Mouse (Mus musculus): ENCODE measurements at regions not wholly inside any gene's neighbourhood (a gene's known extent, or its start where the extent isn't known, plus 50 kb on each side); places are given as distances from the start of the nearest gene placed in this dataset.

DNA sequence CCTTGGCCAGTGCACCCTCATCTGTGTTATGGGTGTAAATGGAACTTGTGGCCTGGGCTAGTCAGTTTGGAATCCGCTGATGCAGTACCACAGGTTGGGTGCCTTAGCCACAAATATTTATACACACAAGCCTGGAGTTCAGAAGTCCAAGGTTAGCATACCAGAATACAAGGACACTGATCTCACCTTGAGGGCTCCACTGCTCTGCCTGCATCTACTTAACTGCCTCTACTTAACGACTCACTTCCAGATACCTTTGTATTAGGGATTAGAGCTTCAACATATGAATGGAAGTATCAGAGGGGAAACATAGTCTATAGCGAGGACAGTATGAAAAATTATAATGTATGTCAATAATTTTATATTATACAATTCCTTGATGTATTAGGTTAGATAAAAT is 57.5 kb downstream of the Tmem174 start:
- H3K36me3 ChIP-seq (ENCODE audit: control insufficient read depth, insufficient read depth, low read length): no peaks in the 10 kb centered on the region
- 84% methylated on average over 3 of the region's 3 CpGs for WGBS
- peaks cover 63% of the 10 kb centered on the region for H3K27me3 ChIP-seq (ENCODE audit: control insufficient read depth, insufficient read depth, low read depth, low read length)
- H3K4me2 ChIP-seq (ENCODE audit: low read length): no peak overlapping the region
- no peak overlapping the region for H3K27ac ChIP-seq (ENCODE audit: low read length)
- H3K4me3 ChIP-seq (ENCODE audit: low read depth, low read length): no peak overlapping the region
- no peak overlapping the region for H3K9ac ChIP-seq (ENCODE audit: low read depth, low read length)
- no peaks in the 10 kb centered on the region for H3K4me1 ChIP-seq (ENCODE audit: control insufficient read depth, insufficient read depth, low read length)
- ATAC-seq: no peak
- H3K9me3 ChIP-seq (replicated peaks; ENCODE audit: control insufficient read depth, low read length, poor library complexity, severe bottlenecking): no peaks in the 10 kb centered on the region

DNA sequence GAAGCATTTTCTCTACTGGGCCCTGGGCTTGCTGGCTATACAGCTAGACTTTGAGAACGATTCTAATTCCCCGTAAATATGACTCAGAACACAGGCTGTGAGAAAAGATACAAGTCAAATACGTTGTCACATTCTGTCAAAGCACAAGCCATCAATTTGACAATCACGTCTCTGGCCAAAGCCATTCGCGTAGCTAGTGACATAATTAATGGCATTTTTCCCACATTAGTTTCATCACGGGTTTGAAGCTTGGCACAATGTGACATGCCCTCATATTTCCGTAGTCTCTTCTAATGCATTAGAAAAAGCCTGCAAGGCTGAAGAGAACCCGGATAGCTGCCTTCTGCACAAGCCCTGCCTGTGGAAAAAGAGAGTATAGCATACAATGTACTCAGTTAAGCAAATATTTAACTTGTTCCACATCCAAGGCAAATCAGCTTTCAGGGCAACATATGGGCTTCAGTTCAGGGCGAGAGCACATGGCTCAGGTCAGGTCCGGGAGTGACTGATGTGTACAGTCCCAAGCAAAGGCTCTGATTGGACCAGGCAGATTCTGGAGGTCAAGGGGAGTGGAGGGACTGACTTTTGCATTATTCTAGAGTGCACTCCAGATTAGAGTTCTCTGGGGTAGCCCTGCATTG is 58.7 kb downstream of the Tmem174 start:
- Histone ChIP-seq H3K27me3 (ENCODE audit: control insufficient read depth, insufficient read depth, low read depth, low read length) (peaks cover 61% of the 10 kb centered on the region), H3K27ac (ENCODE audit: low read length) (no peak overlapping the region), H3K4me3 (ENCODE audit: low read depth, low read length) (no peak overlapping the region), H3K4me1 (ENCODE audit: control insufficient read depth, insufficient read depth, low read length) (no peaks in the 10 kb centered on the region), H3K4me2 (ENCODE audit: low read length) (no peak overlapping the region), H3K9me3 (replicated peaks; ENCODE audit: control insufficient read depth, low read length, poor library complexity, severe bottlenecking) (no peaks in the 10 kb centered on the region), H3K36me3 (ENCODE audit: control insufficient read depth, insufficient read depth, low read length) (no peaks in the 10 kb centered on the region), H3K9ac (ENCODE audit: low read depth, low read length) (no peak overlapping the region)
- WGBS: 65% methylated on average over 11 of the region's 11 CpGs
- no peak for ATAC-seq

DNA sequence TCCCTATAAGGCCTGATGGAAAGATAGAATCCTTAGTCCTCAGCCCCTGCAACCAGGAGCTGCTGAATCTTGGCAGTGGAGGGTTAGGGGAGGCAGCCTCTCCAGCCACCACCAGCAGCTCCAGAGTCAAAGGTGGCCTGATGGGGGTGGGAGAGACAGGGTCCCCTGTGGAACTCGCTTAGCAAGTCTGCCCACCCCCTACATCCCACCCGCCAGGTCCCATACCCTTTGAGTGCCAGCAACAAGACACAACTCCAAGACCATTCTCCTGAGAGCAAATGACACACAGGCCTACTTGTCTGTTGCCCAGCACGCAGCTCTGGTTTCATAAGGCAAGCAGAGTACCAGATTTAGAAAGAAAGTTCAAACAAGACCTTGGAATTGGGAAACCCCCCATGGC is 61.1 kb downstream of the Tmem174 start:
- Histone ChIP-seq H3K27ac (ENCODE audit: low read length) (no peak overlapping the region), H3K36me3 (ENCODE audit: control insufficient read depth, insufficient read depth, low read length) (no peaks in the 10 kb centered on the region), H3K4me2 (ENCODE audit: low read length) (no peak overlapping the region), H3K9ac (ENCODE audit: low read depth, low read length) (no peak overlapping the region), H3K9me3 (replicated peaks; ENCODE audit: control insufficient read depth, low read length, poor library complexity, severe bottlenecking) (no peaks in the 10 kb centered on the region), H3K4me3 (ENCODE audit: low read depth, low read length) (no peak overlapping the region), H3K27me3 (ENCODE audit: control insufficient read depth, insufficient read depth, low read depth, low read length) (peaks cover 64% of the 10 kb centered on the region), H3K4me1 (ENCODE audit: control insufficient read depth, insufficient read depth, low read length) (peaks cover 11% of the 10 kb centered on the region)
- WGBS: 64% methylated on average over 3 of the region's 3 CpGs
- ATAC-seq: no peak

DNA sequence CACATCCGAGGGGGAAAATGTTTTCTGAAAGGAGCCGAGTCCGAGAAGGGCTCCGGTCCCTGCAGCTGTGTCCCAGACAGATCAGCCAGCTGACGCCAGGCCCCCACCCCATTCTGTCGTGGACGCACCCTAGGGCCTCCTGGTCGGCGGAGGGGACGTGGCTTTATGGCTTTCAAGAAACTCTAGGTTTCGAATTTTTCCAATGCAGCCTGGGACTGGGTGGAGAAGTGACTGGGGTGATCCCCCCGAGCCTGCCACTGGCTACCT is 63.2 kb downstream of the Tmem174 start:
- Histone ChIP-seq H3K27ac (ENCODE audit: low read length) (no peak overlapping the region), H3K27me3 (ENCODE audit: control insufficient read depth, insufficient read depth, low read depth, low read length) (peaks cover 58% of the 10 kb centered on the region), H3K4me3 (ENCODE audit: low read depth, low read length) (no peak overlapping the region), H3K4me2 (ENCODE audit: low read length) (no peak overlapping the region), H3K36me3 (ENCODE audit: control insufficient read depth, insufficient read depth, low read length) (no peaks in the 10 kb centered on the region), H3K9ac (ENCODE audit: low read depth, low read length) (no peak overlapping the region), H3K9me3 (replicated peaks; ENCODE audit: control insufficient read depth, low read length, poor library complexity, severe bottlenecking) (no peaks in the 10 kb centered on the region), H3K4me1 (ENCODE audit: control insufficient read depth, insufficient read depth, low read length) (peaks cover 11% of the 10 kb centered on the region)
- ATAC-seq: no peak
- WGBS: 15% methylated on average over 12 of the region's 12 CpGs

DNA sequence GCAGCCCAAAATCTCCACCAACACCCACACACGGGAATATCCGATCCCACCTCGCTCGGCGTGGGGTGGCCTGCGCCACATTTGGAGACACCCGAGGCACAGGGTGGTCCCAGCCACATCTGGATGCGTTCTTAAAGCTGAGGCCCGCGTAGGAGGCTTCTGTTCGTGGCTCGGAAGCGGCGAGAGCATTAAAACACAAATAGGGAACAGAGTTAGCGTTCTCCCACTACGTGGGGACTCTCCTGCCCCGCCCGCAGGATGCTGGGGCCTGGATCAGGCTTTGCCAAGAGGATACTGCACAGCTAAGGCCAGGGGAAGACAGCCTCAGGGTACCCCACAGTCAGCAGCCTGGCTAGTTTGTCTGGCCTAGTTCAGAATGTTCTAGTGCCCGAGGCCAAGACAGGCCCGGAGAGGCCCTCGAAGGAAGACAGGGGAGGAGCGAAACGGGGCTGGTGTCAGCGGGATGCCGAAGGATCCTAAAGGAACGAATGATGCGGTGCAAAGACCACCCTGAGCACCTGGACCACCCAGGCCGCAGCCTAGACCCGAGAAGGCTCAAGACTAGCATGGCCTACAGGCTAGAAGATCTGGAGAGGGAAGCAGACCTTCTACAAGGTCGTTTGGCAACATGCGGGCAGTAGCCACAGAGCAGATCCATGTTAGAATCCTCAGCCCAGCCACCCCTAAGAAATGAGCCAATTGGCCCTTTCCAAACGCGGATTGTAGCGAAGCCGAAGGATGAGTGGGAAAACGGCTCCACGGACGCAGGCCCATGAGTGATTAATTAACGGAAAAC is 63.8 kb downstream of the Tmem174 start:
- Histone ChIP-seq H3K36me3 (ENCODE audit: control insufficient read depth, insufficient read depth, low read length) (no peaks in the 10 kb centered on the region), H3K9me3 (replicated peaks; ENCODE audit: control insufficient read depth, low read length, poor library complexity, severe bottlenecking) (no peaks in the 10 kb centered on the region), H3K4me3 (ENCODE audit: low read depth, low read length) (peak overlapping the region; percentile 34), H3K27me3 (ENCODE audit: control insufficient read depth, insufficient read depth, low read depth, low read length) (peaks cover 53% of the 10 kb centered on the region), H3K4me2 (ENCODE audit: low read length) (peak overlapping the region; percentile 65), H3K4me1 (ENCODE audit: control insufficient read depth, insufficient read depth, low read length) (peaks cover 11% of the 10 kb centered on the region), H3K9ac (ENCODE audit: low read depth, low read length) (peak overlapping the region; percentile 47), H3K27ac (ENCODE audit: low read length) (no peak overlapping the region)
- WGBS: 11% methylated on average over 39 of the region's 39 CpGs
- peak; percentile 54 for ATAC-seq

DNA sequence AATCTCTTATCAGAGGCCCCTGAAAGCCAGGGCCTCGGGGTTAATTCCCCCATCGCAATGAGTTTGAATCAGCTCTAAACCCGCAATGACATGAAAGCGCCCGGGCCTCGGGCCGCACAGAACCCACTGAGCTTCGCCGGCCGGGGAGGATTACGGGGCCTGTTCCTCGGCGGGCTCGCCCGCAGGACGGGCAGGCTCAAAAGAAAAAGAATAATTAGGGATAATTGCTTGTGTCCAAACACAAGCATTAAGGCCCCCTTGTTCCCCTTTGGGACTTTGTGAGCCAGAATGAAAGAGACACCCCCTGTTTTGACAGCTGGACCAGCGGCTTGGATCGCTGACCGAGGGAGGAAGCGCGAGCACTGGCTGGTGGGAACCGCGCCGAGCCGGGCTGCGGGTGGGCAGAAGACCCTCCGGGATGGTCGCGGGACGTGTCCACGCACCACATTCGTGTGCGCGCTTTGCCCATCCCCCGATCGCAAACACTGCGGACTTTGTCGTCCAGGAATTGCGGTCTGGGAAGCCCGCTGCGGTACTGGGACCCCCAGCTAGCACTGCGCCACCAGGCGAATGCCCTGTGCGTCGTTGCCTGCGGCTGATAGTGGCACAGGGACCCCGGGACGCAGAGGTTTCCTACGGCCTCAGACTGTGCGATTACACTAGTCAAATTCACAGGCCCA is 64.5 kb downstream of the Tmem174 start:
- H3K4me3 ChIP-seq (ENCODE audit: low read depth, low read length): peak overlapping the region; percentile 34
- peaks cover 50% of the 10 kb centered on the region for H3K27me3 ChIP-seq (ENCODE audit: control insufficient read depth, insufficient read depth, low read depth, low read length)
- peak overlapping the region; percentile 65 for H3K4me2 ChIP-seq (ENCODE audit: low read length)
- H3K9me3 ChIP-seq (replicated peaks; ENCODE audit: control insufficient read depth, low read length, poor library complexity, severe bottlenecking): no peaks in the 10 kb centered on the region
- under 1% methylated on average over 50 of the region's 50 CpGs for WGBS
- peak overlapping the region; percentile 47 for H3K9ac ChIP-seq (ENCODE audit: low read depth, low read length)
- H3K36me3 ChIP-seq (ENCODE audit: control insufficient read depth, insufficient read depth, low read length): no peaks in the 10 kb centered on the region
- H3K27ac ChIP-seq (ENCODE audit: low read length): no peak overlapping the region
- H3K4me1 ChIP-seq (ENCODE audit: control insufficient read depth, insufficient read depth, low read length): peaks cover 11% of the 10 kb centered on the region
- ATAC-seq: peak; percentile 67; the same call in 1 of the 2 replicates

DNA sequence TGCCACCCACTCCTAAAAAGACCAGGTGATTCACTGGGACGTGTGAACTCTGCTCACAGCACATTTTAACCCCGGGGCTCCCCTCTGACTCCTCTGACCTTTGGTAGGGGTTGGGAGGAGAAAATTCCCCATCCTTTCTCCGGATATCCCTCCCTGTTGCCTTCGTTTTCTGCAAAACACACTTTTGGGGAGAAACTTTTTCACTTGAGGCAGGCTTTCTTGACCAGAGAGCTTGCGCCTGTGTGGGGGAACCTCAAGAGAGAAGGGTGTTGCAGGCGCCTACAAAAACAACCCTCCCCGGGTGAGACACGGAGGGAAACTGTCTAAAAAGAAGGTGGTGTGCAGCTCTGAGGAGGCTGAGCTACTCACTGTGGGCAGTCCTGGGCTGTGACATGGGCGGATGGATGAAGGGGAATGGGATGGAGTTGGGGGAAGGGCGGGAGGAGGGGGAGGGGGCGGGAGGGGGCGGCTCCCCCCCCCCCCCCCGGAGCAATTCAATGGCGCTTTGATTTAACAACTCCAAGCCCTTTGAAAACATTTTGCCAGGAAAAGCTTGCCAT is 65.1 kb downstream of the Tmem174 start:
- ATAC-seq: peak; percentile 70; the same call in 1 of the 2 replicates
- WGBS: 2% methylated on average over 9 of the region's 14 CpGs

DNA sequence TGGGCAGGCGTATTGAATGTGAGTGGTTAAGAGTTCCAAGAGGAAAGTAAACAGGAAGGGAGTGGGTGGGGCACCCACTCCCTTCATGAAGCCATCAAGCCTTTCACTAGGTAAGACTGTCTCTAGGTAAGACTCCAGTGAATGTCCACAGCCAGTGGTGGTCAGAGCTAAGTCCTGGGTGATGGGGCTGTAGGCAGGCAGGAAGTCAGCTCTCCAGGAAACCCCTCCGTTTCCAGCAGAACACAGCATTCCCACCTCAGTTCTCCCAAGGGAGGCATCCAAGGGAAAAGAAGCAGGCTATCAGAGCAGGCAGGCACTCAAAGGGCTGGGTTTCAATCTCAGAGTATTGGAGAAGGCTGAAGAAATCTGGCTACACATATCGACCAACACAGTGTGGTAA is 66.2 kb downstream of the Tmem174 start:
- Histone ChIP-seq H3K9me3 (replicated peaks; ENCODE audit: control insufficient read depth, low read length, poor library complexity, severe bottlenecking) (no peaks in the 10 kb centered on the region), H3K27me3 (ENCODE audit: control insufficient read depth, insufficient read depth, low read depth, low read length) (peaks cover 41% of the 10 kb centered on the region), H3K27ac (ENCODE audit: low read length) (no peak overlapping the region), H3K9ac (ENCODE audit: low read depth, low read length) (no peak overlapping the region), H3K4me3 (ENCODE audit: low read depth, low read length) (no peak overlapping the region), H3K36me3 (ENCODE audit: control insufficient read depth, insufficient read depth, low read length) (no peaks in the 10 kb centered on the region), H3K4me2 (ENCODE audit: low read length) (no peak overlapping the region), H3K4me1 (ENCODE audit: control insufficient read depth, insufficient read depth, low read length) (peaks cover 11% of the 10 kb centered on the region)
- no peak for ATAC-seq
- WGBS: 45% methylated on average over 3 of the region's 3 CpGs

More for the DNA sequence above, 65.1 kb downstream of the Tmem174 start:
- no peak overlapping the region for H3K27ac ChIP-seq (ENCODE audit: low read length)
- peaks cover 11% of the 10 kb centered on the region for H3K4me1 ChIP-seq (ENCODE audit: control insufficient read depth, insufficient read depth, low read length)
- no peak overlapping the region for H3K9ac ChIP-seq (ENCODE audit: low read depth, low read length)
- H3K4me2 ChIP-seq (ENCODE audit: low read length): peak overlapping the region; percentile 65
- H3K4me3 ChIP-seq (ENCODE audit: low read depth, low read length): peak overlapping the region; percentile 34
- H3K36me3 ChIP-seq (ENCODE audit: control insufficient read depth, insufficient read depth, low read length): no peaks in the 10 kb centered on the region
- H3K9me3 ChIP-seq (replicated peaks; ENCODE audit: control insufficient read depth, low read length, poor library complexity, severe bottlenecking): no peaks in the 10 kb centered on the region
- peaks cover 47% of the 10 kb centered on the region for H3K27me3 ChIP-seq (ENCODE audit: control insufficient read depth, insufficient read depth, low read depth, low read length)

DNA sequence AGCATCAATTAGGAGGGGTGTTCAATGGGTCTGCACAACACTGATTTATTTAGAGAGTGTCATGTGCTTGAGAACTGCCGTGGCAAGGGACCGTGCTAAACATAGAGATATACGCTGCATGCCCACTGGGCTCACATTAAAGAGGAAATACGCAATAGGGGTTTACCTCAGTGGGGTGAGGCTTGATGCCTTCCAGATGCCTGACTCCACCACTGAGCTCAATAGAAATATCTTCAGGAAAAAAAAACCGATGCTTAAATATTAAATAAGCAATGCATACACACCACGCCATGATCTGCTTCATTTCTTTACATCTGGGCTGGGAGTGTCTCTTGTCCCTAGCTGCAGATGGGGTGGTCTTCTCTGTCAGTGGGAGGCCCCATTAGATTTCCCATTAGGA is 63.9 kb upstream of the Gm10320 start:
- WGBS: 79% methylated on average over 6 of the region's 6 CpGs
- no peaks in the 10 kb centered on the region for H3K9me3 ChIP-seq (replicated peaks; ENCODE audit: control insufficient read depth, low read length, poor library complexity, severe bottlenecking)
- no peak overlapping the region for H3K4me2 ChIP-seq (ENCODE audit: low read length)
- H3K4me3 ChIP-seq (ENCODE audit: low read depth, low read length): no peak overlapping the region
- H3K4me1 ChIP-seq (ENCODE audit: control insufficient read depth, insufficient read depth, low read length): no peaks in the 10 kb centered on the region
- H3K9ac ChIP-seq (ENCODE audit: low read depth, low read length): no peak overlapping the region
- H3K27me3 ChIP-seq (ENCODE audit: control insufficient read depth, insufficient read depth, low read depth, low read length): peaks cover 2% of the 10 kb centered on the region; the same call in 1 of the 2 replicates
- H3K36me3 ChIP-seq (ENCODE audit: control insufficient read depth, insufficient read depth, low read length): no peaks in the 10 kb centered on the region
- no peak overlapping the region for H3K27ac ChIP-seq (ENCODE audit: low read length)
- ATAC-seq: no peak
